Mouse (Mus musculus) neural tube, embryonic 10.5 days (tissue): ENCODE results near the gene Olfr958.
A peak's percentile ranks its signal among the peaks of the same experiment; 100 is the strongest.

Experiments
- DNase-seq: peaks from one replicate; pipeline ENCODE4 v3.0.0-alpha.2; 2017; ENCODE audit warnings: low spot score; ENCODE audit errors: extremely low spot score

Olfr958 gene

DNA sequence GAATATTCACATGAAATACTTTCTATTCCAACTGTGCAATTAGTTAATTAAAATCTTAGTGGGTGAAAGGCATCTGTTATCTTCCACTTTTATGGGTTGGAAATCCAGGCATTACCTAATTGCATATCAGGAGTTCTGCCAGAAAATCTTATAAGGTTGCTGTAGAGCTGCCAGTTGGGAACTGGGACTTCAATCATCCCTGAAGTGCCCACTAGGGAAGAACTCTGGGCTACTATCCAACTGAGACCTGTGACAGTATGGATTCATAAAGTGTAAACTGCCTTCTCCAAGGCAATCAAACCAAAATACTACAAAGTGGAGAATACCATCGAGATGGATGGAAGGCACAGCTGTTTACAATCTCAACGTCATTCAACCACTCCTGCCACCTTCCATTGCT is at the start of gene Olfr958:
Gene Olfr958, minus strand, starts transcription at position 109 of the 400 bp plus-strand sequence.
- DNase-seq: no peak

DNA sequence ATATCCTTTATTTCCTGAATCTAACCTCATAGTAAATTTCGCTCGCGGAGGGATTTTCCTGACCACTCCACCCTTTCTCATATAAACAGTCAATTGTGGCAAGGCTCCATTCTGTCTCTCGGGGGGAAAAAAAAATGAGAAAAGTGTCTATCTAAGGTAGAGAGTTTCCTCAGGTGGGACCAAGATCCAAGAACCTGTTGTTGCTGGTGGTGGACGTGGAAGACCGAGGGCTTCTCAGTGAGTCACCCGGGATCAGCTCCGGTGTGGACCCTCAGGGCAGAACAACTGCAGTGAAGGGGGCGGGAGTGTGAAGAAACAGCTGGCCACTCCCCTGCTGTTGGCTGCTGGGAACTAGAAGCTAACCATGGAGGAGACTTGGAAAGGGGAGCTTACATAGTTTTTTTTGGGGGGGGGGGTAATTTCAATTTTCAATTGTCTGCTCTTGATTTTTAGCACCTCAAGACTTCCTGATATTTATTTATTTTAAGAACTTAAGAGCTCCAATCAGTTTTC is 49.5 kb upstream of the Olfr958 start:
- DNase-seq: peak; percentile 38

DNA sequence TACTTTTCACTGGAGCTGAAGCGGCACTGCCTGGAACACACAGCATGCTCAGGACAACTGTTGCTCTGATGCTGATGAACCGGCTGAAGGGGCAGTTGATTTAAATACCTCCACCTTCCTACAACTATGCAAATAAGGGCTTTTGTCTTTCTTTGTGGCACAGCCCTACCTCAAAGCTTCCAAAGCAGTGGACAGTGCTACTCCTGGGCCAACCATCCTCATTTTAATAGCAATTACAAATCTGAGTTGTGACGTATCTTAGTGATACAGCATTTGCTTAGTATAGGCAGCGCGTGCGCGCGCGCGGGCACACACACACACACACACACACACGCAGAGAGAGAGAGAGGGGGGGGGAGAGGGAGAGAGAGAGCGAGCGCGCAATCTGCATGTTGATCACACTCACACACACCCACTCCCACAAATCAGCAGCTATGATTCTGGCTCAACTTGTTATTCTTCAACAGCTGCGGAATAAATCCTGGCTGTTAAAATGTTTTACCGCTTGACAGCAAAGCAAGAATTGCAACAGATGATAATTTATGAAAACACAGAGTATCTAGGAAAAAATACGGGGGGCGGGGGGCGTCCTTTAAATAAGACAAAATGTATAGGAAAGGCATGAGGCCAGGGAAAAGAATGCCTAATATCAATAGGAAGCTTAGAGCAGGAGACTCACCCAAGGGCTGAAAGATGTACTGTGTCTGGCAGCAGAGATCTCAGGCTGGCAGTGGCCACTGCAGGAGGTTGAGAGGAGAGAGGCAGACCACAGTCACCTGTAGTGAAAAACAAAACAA is 48.9 kb upstream of the Olfr958 start:
- peak; percentile 59 for DNase-seq

DNA sequence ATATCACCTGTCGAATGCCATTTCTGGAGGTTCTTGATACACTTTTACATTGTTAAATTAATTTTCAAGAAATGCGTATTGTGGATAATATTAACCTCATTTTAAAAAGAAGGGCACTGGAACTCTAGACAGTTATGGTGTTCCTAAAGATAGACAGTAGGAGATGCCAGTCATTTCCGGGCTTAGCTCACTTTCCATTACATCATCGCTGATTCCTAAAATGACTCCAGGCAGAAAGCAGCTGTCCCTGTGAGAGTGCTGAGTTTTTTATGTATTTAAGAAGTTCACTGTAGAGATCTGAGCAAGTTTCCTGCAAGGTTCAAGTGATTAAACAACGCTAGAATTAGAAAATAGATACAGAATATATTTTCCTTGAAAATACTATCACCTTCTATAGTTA is 23.2 kb upstream of the Olfr958 start:
- no peak for DNase-seq

DNA sequence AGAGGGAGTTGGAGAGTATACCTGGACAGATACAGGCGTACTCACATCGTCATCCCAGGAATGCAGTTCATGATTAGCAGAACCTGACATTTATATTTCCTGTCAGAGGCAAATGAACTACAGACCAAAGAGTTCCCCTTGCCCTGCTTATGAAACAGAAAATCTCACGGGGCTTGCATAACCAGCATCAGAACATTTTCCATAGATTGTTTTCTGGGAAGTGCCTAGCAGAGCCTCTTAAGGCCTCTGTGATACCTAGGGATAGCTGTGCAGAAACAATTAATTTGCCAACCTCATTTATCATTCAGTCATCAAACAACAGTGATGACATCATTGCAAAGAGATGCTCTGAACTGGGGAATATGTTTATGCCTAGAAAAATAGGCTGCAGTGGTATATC is 21.6 kb upstream of the Olfr958 start, which contains the start of gene Olfr959:
Gene Olfr959, minus strand, starts transcription at position 101 of the 400 bp plus-strand sequence.
- DNase-seq: no peak

DNA sequence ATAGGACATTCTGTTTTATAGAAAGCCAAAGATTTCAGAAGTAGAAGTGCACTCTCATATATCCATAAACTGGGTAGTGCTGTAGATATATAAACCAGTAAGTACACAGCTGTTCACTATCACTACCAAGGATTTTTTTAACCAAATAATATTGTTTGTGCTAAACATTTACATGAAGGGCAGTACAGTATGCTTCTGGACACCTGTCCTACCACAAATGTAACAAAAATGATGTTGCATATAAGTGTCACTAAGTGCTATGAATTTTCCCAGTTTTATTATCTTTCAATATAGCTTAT is 4.4 kb upstream of the Olfr958 start:
- no peak for DNase-seq

DNA sequence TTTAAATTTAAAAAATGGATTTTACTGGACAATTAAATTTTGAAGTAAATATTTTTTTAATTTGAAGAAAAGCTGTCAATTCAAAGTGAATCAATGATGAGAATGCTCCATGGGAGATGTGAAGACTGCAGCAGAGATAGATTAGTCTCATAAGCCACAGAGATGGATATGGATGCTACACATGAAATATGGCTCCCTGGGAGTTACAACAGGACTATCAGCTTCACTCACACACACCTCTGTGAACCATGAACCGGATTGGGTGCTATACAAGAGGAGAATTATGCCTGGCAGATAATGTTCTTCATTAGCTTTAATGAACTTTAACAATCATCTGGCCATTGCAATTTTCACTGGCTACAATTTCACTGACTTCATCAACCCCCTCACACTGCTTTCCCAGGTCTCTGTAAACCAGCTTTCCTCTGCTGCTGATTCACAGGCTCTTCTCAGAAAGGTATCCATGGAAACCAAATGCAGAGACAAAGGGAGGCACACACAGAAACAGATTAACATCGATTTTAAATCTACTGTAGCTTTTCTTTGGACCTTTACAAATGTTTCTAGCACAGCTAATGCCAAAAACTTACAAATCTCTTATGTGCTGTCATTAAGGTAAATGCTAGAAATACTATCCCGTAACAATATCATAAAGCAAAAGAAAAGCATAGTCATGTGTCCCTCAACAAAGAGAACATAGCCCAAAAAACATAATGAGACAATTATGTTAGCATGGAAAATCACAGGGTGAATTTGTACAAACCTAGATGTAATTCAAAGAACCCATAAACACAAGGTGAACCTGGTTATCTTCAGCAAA is 3.9 kb upstream of the Olfr958 start:
- no peak for DNase-seq

DNA sequence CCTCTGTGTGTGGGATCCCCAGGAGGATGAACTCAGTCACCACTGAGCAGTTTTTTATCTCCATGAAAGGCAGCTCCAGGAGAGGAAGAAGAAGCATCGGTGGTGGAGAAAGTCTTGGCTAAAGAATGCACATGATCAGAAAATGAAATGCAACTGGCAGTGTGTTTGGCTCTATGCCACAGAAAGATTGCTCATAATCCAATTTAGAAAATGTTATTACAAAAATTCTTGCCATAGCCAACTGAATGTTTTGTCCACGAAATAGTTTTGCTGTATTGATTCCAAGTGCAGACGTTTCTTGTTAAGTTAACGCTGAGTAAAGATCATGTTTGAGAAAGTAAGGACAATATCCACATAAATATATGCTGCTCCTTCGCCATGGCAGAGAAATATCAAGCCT is 3.0 kb downstream of the Olfr958 start:
- no peak for DNase-seq

DNA sequence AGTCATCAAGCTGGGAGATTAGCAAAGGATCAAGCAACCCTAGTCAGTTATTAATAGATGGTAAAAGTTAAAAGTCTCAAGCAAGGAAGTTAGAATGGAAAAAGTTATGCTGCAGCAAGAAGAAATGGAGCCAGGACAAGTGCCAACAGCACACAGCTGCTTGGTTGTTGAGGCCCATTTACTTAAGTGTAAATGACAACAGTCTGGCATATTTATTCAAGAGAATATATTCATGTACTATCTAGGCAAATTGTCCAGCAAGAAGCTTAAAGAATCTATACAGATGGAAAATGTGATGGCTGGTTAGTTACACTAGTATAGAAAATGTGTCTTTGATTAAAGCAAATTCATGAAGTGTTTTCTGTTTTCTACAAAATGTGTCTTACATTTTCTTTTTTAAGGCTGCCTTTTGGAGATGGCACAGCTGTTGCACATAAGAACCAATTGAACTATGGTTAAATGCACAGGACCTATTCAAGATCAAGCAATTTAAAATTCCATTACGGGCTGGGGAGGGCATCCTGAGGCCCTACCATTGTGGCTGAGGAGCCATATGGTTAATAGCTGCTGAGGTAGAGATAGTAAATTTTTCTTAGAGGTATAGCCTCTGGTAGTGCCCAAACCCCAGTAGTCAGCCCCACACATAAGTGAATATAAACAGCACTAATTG is 30.1 kb downstream of the Olfr958 start:
- no peak for DNase-seq

DNA sequence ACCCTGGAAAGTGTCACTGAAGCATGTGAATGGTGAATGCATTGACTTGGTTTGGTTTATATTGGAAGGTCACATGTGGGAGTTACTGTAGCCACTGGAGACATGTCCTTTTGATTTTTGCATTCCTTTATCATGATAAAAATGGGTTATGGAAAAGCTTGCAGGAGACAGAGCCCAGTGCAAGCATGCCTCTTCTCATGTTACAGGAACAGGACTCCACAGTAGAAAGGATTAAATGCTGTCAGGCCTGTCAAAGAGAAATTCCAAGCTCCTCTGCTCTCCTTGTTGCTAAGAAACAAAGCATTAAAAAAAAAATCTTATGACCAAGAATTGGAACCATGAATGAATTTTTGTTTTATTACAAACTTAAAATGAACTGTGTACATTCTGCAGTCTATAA is 35.3 kb downstream of the Olfr958 start:
- no peak for DNase-seq

DNA sequence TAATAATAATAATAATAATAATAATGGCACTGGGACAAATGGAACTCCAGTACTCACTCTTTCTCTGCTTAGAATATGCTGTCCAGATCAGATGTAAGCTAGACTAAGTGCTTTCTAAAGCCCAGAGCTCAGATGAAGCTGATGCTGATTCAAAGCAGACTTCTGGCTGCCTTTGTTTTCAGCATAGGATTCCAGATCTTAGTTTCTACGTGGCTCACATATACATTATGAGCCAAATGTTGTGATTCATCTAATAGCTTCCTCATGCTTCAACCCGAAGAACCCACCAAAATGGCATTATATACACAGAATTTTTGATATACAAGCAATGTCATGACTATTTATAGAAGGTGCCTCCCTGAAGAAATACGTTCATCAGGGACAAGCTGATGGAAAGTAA is 38.3 kb downstream of the Olfr958 start, which contains the start of gene Olfr957:
Gene Olfr957, minus strand, starts transcription at position 279 of the 400 bp plus-strand sequence.
- no peak for DNase-seq

DNA sequence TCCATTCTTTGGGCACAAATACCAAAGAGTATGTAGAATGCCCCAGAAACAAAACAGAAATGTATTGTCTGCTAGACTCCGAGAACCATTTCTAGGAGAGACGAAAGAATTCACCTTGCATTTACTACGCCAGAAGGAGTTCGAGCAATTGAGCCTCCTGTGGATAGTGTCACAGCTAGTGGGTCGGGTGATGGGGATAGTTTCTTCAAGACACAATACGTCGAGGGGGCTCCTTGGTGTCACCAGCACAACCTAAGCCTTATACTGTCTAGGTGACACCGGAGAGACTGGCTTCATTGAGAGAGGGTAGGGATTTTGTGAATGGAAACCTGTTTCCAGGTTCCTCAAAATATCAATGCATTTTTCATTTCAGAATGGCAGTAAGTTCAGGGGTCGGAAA is 44.4 kb downstream of the Olfr958 start:
- no peak for DNase-seq

DNA sequence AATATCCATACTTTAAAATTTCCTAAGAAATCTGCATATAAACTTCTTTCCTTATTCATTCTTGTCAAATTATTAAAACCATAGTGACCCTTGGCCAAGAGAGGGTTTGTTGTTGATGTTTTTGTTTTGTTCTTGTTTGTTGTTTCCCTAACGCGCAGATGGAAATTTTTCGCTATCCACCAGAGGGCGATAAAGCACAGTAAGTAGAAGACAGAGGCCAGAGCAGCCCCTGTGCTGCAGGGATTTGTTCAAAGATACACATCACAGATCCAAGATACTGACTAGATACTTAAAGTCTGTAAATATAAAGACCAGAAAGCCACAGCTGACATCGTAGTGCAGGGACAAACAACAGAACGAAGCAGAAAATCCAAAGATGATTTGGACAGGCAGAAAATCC is 44.9 kb downstream of the Olfr958 start:
- peak; percentile 41 for DNase-seq
